7 mouse cellular contexts compared by ENCODE assay signal in genomic region chr19:3707553-3707952, GRCm38 (mm10). TPM values are rescaled to one million over a fixed set of nuclear protein-coding genes. Genes with fewer than 3 reads are reported as not detected.
DNase-seq lines count a peak whose midpoint lies in the region; ATAC-seq and TF ChIP-seq lines count a peak whose summit lies in the region.

No protein-coding gene starts in this region.

- H3K9ac ChIP-seq in limb, embryonic 11.5 days (ENCODE audit: low read length): peak overlapping the region; percentile 71

- ATAC-seq in megakaryocyte, adult 5-6 weeks (ENCODE audit: poor library complexity, severe bottlenecking): no peak
- ATAC-seq in limb, embryonic 11.5 days (ENCODE audit: insufficient number of reproducible peaks, low FRiP score, low TSS enrichment, low read depth): no peak
- ATAC-seq in CD4-positive, CD25-positive, alpha-beta regulatory T cell, adult 4 months: no peak

- no peak for TF ChIP-seq CTCF in embryonic fibroblast, embryonic 13.5 days (IDR thresholded peaks at IDR 0.05; ENCODE audit: borderline replicate concordance, insufficient read depth, low read length)
- peak; percentile 12; the same call in 1 of the 2 replicates for TF ChIP-seq CTCF in small intestine, adult 2 months (IDR thresholded peaks at IDR 0.05; ENCODE audit: extremely low read depth, insufficient read length, insufficient replicate concordance, low read depth, low read length)

- H3K4me1 ChIP-seq in megakaryocyte, embryonic 14.5 days: peaks cover 32% of the 10 kb centered on the region
- H3K4me1 ChIP-seq in embryonic fibroblast, embryonic 13.5 days (ENCODE audit: control insufficient read depth, insufficient read depth, low read length): peaks cover 6% of the 10 kb centered on the region; the same call in 1 of the 2 replicates
- H3K4me1 ChIP-seq in limb, embryonic 11.5 days (ENCODE audit: control insufficient read depth, insufficient read depth, low read length): peaks cover 10% of the 10 kb centered on the region
- peaks cover 3% of the 10 kb centered on the region for H3K4me1 ChIP-seq in small intestine, adult 2 months (ENCODE audit: control insufficient read depth, insufficient read depth, insufficient read length, low read length)

- peak overlapping the region; percentile 99 for H3K4me3 ChIP-seq in megakaryocyte, embryonic 14.5 days (replicated peaks)
- peak overlapping the region; percentile 40 for H3K4me3 ChIP-seq in embryonic fibroblast, embryonic 13.5 days (ENCODE audit: insufficient read depth, low read length)
- peak overlapping the region; percentile 65 for H3K4me3 ChIP-seq in limb, embryonic 11.5 days (ENCODE audit: low read depth, low read length)
- H3K4me3 ChIP-seq in small intestine, adult 2 months (ENCODE audit: low read depth, low read length): peak overlapping the region; percentile 79

- 48% methylated on average over 10 of the region's 10 CpGs for WGBS in limb, embryonic 11.5 days
- WGBS in small intestine, adult 2 months: 31% methylated on average over 10 of the region's 10 CpGs

- no peak for TF ChIP-seq POLR2A in embryonic fibroblast, embryonic 13.5 days (IDR thresholded peaks at IDR 0.05; ENCODE audit: low read depth, low read length)
- no peak for TF ChIP-seq POLR2A in small intestine, adult 2 months (IDR thresholded peaks at IDR 0.05; ENCODE audit: low read depth, low read length)

- H3K27me3 ChIP-seq in megakaryocyte, embryonic 14.5 days (replicated peaks): no peaks in the 10 kb centered on the region
- H3K27me3 ChIP-seq in limb, embryonic 11.5 days (ENCODE audit: control insufficient read depth, insufficient read depth, low read length): no peaks in the 10 kb centered on the region
- H3K27me3 ChIP-seq in small intestine, adult 2 months (ENCODE audit: control insufficient read depth, insufficient read depth, low read length): no peaks in the 10 kb centered on the region

- peaks cover 6% of the 10 kb centered on the region for H3K36me3 ChIP-seq in megakaryocyte, embryonic 14.5 days (replicated peaks; ENCODE audit: low read length)
- H3K36me3 ChIP-seq in limb, embryonic 11.5 days (ENCODE audit: control insufficient read depth, insufficient read depth, low read length): 0 out of 2 replicates have a peak, but pooled peaks cover 2% of the 10 kb centered on the region
- peaks cover 4% of the 10 kb centered on the region; the same call in 1 of the 2 replicates for H3K36me3 ChIP-seq in small intestine, adult 2 months (ENCODE audit: control insufficient read depth, insufficient read depth, low read length)

- H3K9me3 ChIP-seq in megakaryocyte, embryonic 14.5 days: no peaks in the 10 kb centered on the region
- H3K9me3 ChIP-seq in limb, embryonic 11.5 days (ENCODE audit: control insufficient read depth, low read length): no peaks in the 10 kb centered on the region

- peak overlapping the region; percentile 66 for H3K27ac ChIP-seq in embryonic fibroblast, embryonic 13.5 days (ENCODE audit: insufficient read depth, low read length)
- peak overlapping the region; percentile 69 for H3K27ac ChIP-seq in limb, embryonic 11.5 days (replicated peaks; ENCODE audit: low read depth, low read length)
- H3K27ac ChIP-seq in small intestine, adult 2 months (ENCODE audit: insufficient read depth, low read depth, low read length): peak overlapping the region; percentile 56

- no peak for DNase-seq in limb, embryonic 11.5 days (ENCODE audit: low spot score)
- no peak for DNase-seq in kidney, adult 9 months

- H3K4me2 ChIP-seq in limb, embryonic 11.5 days (ENCODE audit: low read depth, severe bottlenecking): peak overlapping the region; percentile 61

RNA-seq across cellular contexts. Expression of gene 1810055G02Rik, which starts 0.5 kb away (rescaled TPM):
- polyA plus RNA-seq in megakaryocyte, embryonic 14.5 days (2012; ENCODE audit: insufficient read depth, low replicate concordance): 11.1 and 12.3 TPM in 2 replicates
- 8.0 and 10.6 TPM in 2 replicates for total RNA-seq in megakaryocyte, adult 5-6 weeks (2015)
- total RNA-seq in megakaryocyte, adult 5-6 weeks (2017): 4.5 and 6.2 TPM in 2 replicates
- polyA plus RNA-seq in embryonic fibroblast, embryonic 13.5 days (2011; ENCODE audit: insufficient read length, low read depth, missing spikeins): 53.5 and 57.9 TPM in 2 replicates
- polyA plus RNA-seq in limb, embryonic 11.5 days (2014; fragmentation: Nextera tagmentation; extraction: Ambion mirVana): 38.3 and 42.9 TPM in 2 replicates
- 180 and 300 TPM in 2 replicates for polyA plus RNA-seq in small intestine, adult 2 months (2012; rRNA removed)
- 1 to 10 TPM; 6.7 to 8.0 TPM for polyA plus RNA-seq in CD4-positive, CD25-positive, alpha-beta regulatory T cell, adult 4 months (2017; shearing (Covaris generic))

RNA-seq across cellular contexts. Expression of gene Lrp5, which starts 21.2 kb away (rescaled TPM):
- 11.6 and 18.0 TPM in 2 replicates for polyA plus RNA-seq in megakaryocyte, embryonic 14.5 days (2012; ENCODE audit: insufficient read depth, low replicate concordance)
- total RNA-seq in megakaryocyte, adult 5-6 weeks (2015): 15.2 and 17.9 TPM in 2 replicates
- total RNA-seq in megakaryocyte, adult 5-6 weeks (2017): 12.5 and 13.6 TPM in 2 replicates
- 32.0 and 32.7 TPM in 2 replicates for polyA plus RNA-seq in embryonic fibroblast, embryonic 13.5 days (2011; ENCODE audit: insufficient read length, low read depth, missing spikeins)
- 7.2 and 7.9 TPM in 2 replicates for polyA plus RNA-seq in limb, embryonic 11.5 days (2014; fragmentation: Nextera tagmentation; extraction: Ambion mirVana)
- 50.9 and 96.7 TPM in 2 replicates for polyA plus RNA-seq in small intestine, adult 2 months (2012; rRNA removed)
- polyA plus RNA-seq in CD4-positive, CD25-positive, alpha-beta regulatory T cell, adult 4 months (2017; shearing (Covaris generic)): under 1 TPM in 1 of 2 experiments, not detected in 1; 0.08 TPM

RNA-seq across cellular contexts. Expression of gene Kmt5b, which starts 59.7 kb away (rescaled TPM):
- polyA plus RNA-seq in megakaryocyte, embryonic 14.5 days (2012; ENCODE audit: insufficient read depth, low replicate concordance): 2.1 and 3.5 TPM in 2 replicates
- 25.8 and 28.5 TPM in 2 replicates for total RNA-seq in megakaryocyte, adult 5-6 weeks (2015)
- total RNA-seq in megakaryocyte, adult 5-6 weeks (2017): 44.7 and 54.8 TPM in 2 replicates
- polyA plus RNA-seq in embryonic fibroblast, embryonic 13.5 days (2011; ENCODE audit: insufficient read length, low read depth, missing spikeins): 36.9 and 47.1 TPM in 2 replicates
- 25.3 and 30.6 TPM in 2 replicates for polyA plus RNA-seq in limb, embryonic 11.5 days (2014; fragmentation: Nextera tagmentation; extraction: Ambion mirVana)
- 7.4 and 16.8 TPM in 2 replicates for polyA plus RNA-seq in small intestine, adult 2 months (2012; rRNA removed)
- polyA plus RNA-seq in CD4-positive, CD25-positive, alpha-beta regulatory T cell, adult 4 months (2017; shearing (Covaris generic)): 10 to 100 TPM; 33.1 to 38.4 TPM

Comparison
In these comparisons a context has a peak if more than half of its experiments do, and no peak if none do; other contexts are left out.
1. H3K4me3 ChIP-seq: peak in every context shown above with its lines; median percentile 99 in megakaryocyte, embryonic 14.5 days; 79 in small intestine, adult 2 months; 65 in limb, embryonic 11.5 days; 40 in embryonic fibroblast, embryonic 13.5 days.